Mouse (Mus musculus) liver, adult 2 months (tissue): ENCODE results near the gene Unc13b. TPM values are rescaled to one million over a fixed set of nuclear protein-coding genes. Genes with fewer than 3 reads are reported as not detected.

ENCODE experiments used
- DNase-seq: peaks from one replicate; pipeline ENCODE4 v3.0.0-alpha.2; 2011; ENCODE audit warnings: low read depth, low spot score; ENCODE audit errors: extremely low read depth
- H3K27ac ChIP-seq: fragments of 200-500 bp; replicated peaks from 2 replicates; pipeline ENCODE4 v1.5.1; 2012; ENCODE audit warnings: low read depth, mild to moderate bottlenecking, control low read depth, inconsistent platforms, low read length; ENCODE audit not compliant: insufficient read depth
- H3K27me3 ChIP-seq: fragments of 200-500 bp; 2 replicates; pipeline ENCODE4 v1.6.1; 2012; ENCODE audit warnings: mild to moderate bottlenecking, moderate library complexity, low read length, inconsistent platforms; ENCODE audit not compliant: control insufficient read depth, insufficient read depth
- H3K36me3 ChIP-seq: fragments of 200-500 bp; 2 replicates; pipeline ENCODE4 v1.6.1; 2012; ENCODE audit warnings: low read length, inconsistent platforms; ENCODE audit not compliant: control insufficient read depth, insufficient read depth
- H3K4me1 ChIP-seq: fragments of 200-500 bp; 2 replicates; pipeline ENCODE4 v1.6.1; 2011; ENCODE audit warnings: low read length; ENCODE audit not compliant: control insufficient read depth, insufficient read depth
- H3K4me3 ChIP-seq: fragments of 200-500 bp; 2 replicates; pipeline ENCODE4 v1.5.1; 2011; ENCODE audit warnings: low read depth, mild to moderate bottlenecking, control low read depth, low read length, moderate library complexity; ENCODE audit not compliant: insufficient read depth
- H3K79me2 ChIP-seq: fragments of 200-500 bp; 2 replicates; pipeline ENCODE4 v1.6.1; 2012; ENCODE audit warnings: inconsistent platforms, mild to moderate bottlenecking, low read length, moderate library complexity; ENCODE audit not compliant: control insufficient read depth, insufficient read depth
- H3K9ac ChIP-seq: fragments of 200-500 bp; 2 replicates; pipeline ENCODE4 v1.6.1; 2012; ENCODE audit warnings: low read depth, mild to moderate bottlenecking, control low read depth, inconsistent platforms, low read length
- CTCF ChIP-seq: fragments of 200-500 bp; IDR thresholded peaks from 2 replicates; pipeline ENCODE4 v1.5.1; 2011; ENCODE audit warnings: low read depth, low read length, control low read depth
- POLR2A ChIP-seq: fragments of 200-500 bp; IDR thresholded peaks from 2 replicates; pipeline ENCODE4 v1.6.1; 2011; ENCODE audit warnings: low read length, control low read depth; ENCODE audit not compliant: insufficient read depth; ENCODE audit errors: extremely low read depth
- WGBS: fragments of 180-500 bp; shearing (Covaris S2); methylation state at CpG from one replicate; pipeline ENCODE4 v1.1.7; 2018; 5-methylcytosine and 5-hydroxymethylcytosine counted together
- polyA plus RNA-seq: library from polyadenylated mRNA; depleted of rRNA; stranded (reverse); fragments of >200 nt; gene quantifications from 2 replicates; pipeline ENCODE4 v1.2.3, GENCODE M21; 2012
- total RNA-seq: library from RNA; depleted of rRNA; stranded (reverse); fragments of >200 nt; gene quantifications from 2 replicates; pipeline ENCODE4 v1.2.3, GENCODE M21; 2014

Gene Unc13b
- total and polyA plus RNA-seq, 2 experiments = 2.6 to 3.7 TPM

DNA sequence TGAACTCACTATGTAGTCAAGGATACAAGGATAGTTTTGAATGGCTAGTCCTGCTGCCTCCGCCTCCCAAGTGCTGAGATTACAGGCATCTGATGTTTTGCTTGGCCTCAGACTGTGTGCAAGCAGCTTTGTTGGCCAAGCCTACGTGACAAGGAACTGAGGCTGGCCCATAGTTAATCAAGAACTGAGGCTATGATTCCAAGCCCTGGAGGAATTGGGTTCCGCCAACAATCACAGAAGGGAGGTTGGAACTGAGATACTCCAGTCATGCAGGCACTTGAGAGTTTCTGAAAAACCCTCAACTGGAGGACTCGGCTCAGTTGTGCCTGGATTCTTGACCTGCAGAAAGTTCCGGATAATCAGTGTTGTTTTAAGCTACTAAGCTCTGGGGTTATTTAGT is 1.1 kb upstream of the Unc13b start:
- H3K4me1 ChIP-seq = peaks cover 3% of the 10 kb centered on the region; the same call in 1 of the 2 replicates
- no peaks in the 10 kb centered on the region for H3K36me3 ChIP-seq
- H3K79me2 ChIP-seq = no peaks in the 10 kb centered on the region
- no peak overlapping the region for H3K27ac ChIP-seq
- 0 out of 2 replicates have a peak, but pooled peaks cover 2% of the 10 kb centered on the region for H3K27me3 ChIP-seq
- 94% methylated on average over 5 of the region's 5 CpGs for WGBS
- no peak overlapping the region for H3K9ac ChIP-seq
- no peak overlapping the region for H3K4me3 ChIP-seq
- no peak for TF ChIP-seq POLR2A
- TF ChIP-seq CTCF = no peak
- no peak for DNase-seq

DNA sequence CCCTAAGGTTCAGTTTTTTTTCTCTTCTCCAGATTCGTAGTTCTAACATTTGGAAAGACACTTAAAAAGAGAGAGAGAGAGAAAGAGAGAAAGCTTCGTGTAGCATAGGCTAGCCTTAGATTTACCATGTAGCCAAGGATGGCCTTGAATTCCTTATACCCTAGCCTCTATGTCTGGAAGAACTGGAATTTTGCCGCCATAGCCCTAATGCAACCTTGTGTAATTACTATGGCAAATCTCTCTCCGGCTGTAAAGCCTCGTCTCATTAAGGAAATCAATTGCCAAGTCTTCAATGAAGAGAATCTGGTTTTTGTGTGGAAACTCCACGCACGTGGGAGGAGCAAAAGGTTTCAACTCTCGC is 381 bp upstream of the Unc13b start:
- Histone ChIP-seq H3K36me3 (no peaks in the 10 kb centered on the region), H3K27ac (no peak overlapping the region), H3K9ac (no peak overlapping the region), H3K4me3 (no peak overlapping the region), H3K4me1 (peaks cover 3% of the 10 kb centered on the region; the same call in 1 of the 2 replicates), H3K79me2 (no peaks in the 10 kb centered on the region), H3K27me3 (0 out of 2 replicates have a peak, but pooled peaks cover 2% of the 10 kb centered on the region)
- DNase-seq = no peak
- WGBS = 30% methylated on average over 8 of the region's 8 CpGs
- no peak for TF ChIP-seq CTCF
- no peak for TF ChIP-seq POLR2A

DNA sequence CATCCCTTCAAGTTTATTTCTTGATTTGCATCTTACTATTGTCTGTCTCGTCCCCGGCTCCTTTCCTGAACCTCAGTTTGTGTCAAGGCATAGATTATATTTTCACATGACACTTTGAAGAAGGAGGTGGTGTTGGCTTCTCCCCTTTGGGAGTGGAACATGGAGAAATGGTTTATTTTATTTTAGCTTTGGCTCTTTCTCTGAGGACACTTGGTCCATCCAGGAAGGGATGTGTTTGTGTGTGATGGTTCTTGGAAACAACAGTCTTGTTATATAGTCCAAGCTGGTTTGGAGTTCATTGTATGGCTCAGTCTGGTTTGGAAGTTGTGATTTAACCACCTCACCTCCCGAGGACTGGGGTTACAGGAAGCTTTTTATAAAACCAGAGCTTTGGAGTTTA is 944 bp downstream of the Unc13b start:
- Histone ChIP-seq H3K4me3 (peak overlapping the region; percentile 76; the same call in 1 of the 2 replicates), H3K27ac (no peak overlapping the region), H3K9ac (no peak overlapping the region), H3K27me3 (0 out of 2 replicates have a peak, but pooled peaks cover 2% of the 10 kb centered on the region), H3K4me1 (peaks cover 3% of the 10 kb centered on the region; the same call in 1 of the 2 replicates), H3K79me2 (no peaks in the 10 kb centered on the region), H3K36me3 (no peaks in the 10 kb centered on the region)
- 43% methylated on average over 3 of the region's 3 CpGs for WGBS
- no peak for TF ChIP-seq CTCF
- TF ChIP-seq POLR2A = no peak
- no peak for DNase-seq

DNA sequence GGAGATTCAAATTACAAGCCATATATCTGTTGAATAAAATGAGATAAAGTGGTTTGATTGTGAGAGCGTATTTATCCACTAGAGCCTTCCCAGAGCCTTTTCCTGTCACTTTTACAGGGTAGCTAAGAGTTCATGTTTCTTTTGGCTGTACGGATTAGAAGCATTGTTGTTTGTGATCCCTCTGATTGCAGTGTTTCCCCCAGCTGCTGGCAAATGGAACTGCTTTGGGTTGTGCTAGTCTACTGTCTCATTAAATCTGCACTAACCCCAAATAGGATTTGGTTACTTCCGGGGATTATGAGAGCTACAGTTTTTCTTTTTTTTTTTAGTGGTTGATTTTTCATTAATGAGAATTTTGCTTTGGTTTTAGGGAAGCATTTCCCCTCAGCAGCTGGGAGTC is 1.5 kb downstream of the Unc13b start:
- H3K4me1 ChIP-seq = peaks cover 3% of the 10 kb centered on the region; the same call in 1 of the 2 replicates
- no peaks in the 10 kb centered on the region for H3K79me2 ChIP-seq
- DNase-seq = no peak
- WGBS = 64% methylated on average over 3 of the region's 3 CpGs
- no peak overlapping the region for H3K4me3 ChIP-seq
- H3K27me3 ChIP-seq = 0 out of 2 replicates have a peak, but pooled peaks cover 2% of the 10 kb centered on the region
- H3K9ac ChIP-seq = no peak overlapping the region
- TF ChIP-seq POLR2A (no peak), CTCF (no peak)
- no peaks in the 10 kb centered on the region for H3K36me3 ChIP-seq
- no peak overlapping the region for H3K27ac ChIP-seq

DNA sequence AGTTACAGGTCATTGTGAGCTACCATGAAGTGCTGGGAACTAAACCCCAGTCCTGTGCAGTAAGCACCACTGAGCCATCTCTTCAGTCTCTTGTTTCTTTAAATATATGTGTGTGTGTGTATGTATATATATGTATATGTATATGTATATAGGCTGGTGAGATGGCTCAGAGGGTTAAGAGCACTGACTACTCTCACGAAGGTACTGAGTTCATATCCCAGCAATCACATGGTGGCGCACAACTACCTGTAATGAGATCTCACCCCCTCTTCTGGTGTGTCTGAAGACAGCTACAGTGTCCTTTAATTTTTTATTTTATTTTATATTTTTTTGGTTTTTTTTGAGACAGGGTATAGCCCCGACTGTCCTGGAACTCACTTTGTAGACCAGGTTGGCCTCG is 6.7 kb downstream of the Unc13b start:
- H3K27me3 ChIP-seq = 0 out of 2 replicates have a peak, but pooled peaks cover 2% of the 10 kb centered on the region
- no peak for DNase-seq
- H3K79me2 ChIP-seq = no peaks in the 10 kb centered on the region
- no peak overlapping the region for H3K27ac ChIP-seq
- no peak for TF ChIP-seq CTCF
- no peak for TF ChIP-seq POLR2A
- H3K4me3 ChIP-seq = no peak overlapping the region
- WGBS = 96% methylated on average over 4 of the region's 4 CpGs
- H3K9ac ChIP-seq = no peak overlapping the region
- H3K4me1 ChIP-seq = peaks cover 2% of the 10 kb centered on the region; the same call in 1 of the 2 replicates
- H3K36me3 ChIP-seq = no peaks in the 10 kb centered on the region

DNA sequence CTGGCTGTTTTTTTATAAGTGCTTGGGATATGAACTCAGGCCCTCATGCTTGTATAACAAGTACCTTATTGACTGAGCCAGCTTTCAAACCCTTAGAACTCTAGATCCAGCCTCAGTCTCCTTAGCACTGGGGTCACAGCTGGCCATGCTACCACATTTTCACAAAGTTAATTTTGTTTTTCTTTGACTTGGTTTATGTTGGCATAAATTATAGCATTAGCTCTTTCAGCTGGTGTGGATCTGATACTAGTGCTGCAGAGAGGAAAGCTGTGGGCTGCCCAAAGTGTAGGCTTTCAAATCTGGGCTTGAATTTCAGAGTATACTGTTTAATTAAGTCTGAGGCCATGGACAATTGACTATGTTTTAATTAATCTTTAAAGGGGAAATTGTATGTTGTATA is 16.2 kb downstream of the Unc13b start:
- Histone ChIP-seq H3K27ac (no peak overlapping the region), H3K4me1 (no peaks in the 10 kb centered on the region), H3K27me3 (no peaks in the 10 kb centered on the region), H3K4me3 (no peak overlapping the region), H3K79me2 (no peaks in the 10 kb centered on the region), H3K9ac (no peak overlapping the region), H3K36me3 (no peaks in the 10 kb centered on the region)
- TF ChIP-seq CTCF (no peak), POLR2A (no peak)
- no peak for DNase-seq
